Mouse (Mus musculus) MEL (cell line): Measurements from ENCODE around the gene Tshz2. TPM values are rescaled to one million over a fixed set of nuclear protein-coding genes. Genes with fewer than 3 reads are reported as not detected.

Experiments
- DNase-seq: peaks from one replicate; pipeline ENCODE4 v3.0.0; 2011; ENCODE audit warnings: low read depth, low spot score
- H3K27ac ChIP-seq: 2 replicates; pipeline ENCODE4 v1.5.1; 2012; ENCODE audit warnings: low read depth, mild to moderate bottlenecking, control low read depth, low read length, moderate library complexity; ENCODE audit not compliant: control insufficient read depth
- H3K27me3 ChIP-seq, 2 experiments: fragments of 150-350 bp in 1 of 2; sonication (generic) in 1 of 2; 2 replicates each; pipeline ENCODE4 v1.6.1; 2012; ENCODE audit warnings: low read length in 2 of 2, mild to moderate bottlenecking in 2 of 2, improper control_type of control experiment in 1 of 2, moderate library complexity in 1 of 2; ENCODE audit not compliant: insufficient read depth in 2 of 2, control insufficient read depth in 1 of 2
- H3K36me3 ChIP-seq, 2 experiments: 2 replicates each; pipeline ENCODE4 v1.6.1; 2012 to 2014; ENCODE audit warnings: low read length in 2 of 2, improper control_type of control experiment in 1 of 2, inconsistent platforms in 1 of 2, mild to moderate bottlenecking in 1 of 2; ENCODE audit not compliant: insufficient read depth in 2 of 2, control insufficient read depth in 1 of 2
- H3K4me1 ChIP-seq, 2 experiments: fragments of 150-350 bp in 1 of 2; sonication (generic) in 1 of 2; 2 replicates each; pipeline ENCODE4 v1.6.1; 2012; ENCODE audit warnings: low read length in 2 of 2, improper control_type of control experiment in 1 of 2, mild to moderate bottlenecking in 1 of 2; ENCODE audit not compliant: insufficient read depth in 2 of 2, control insufficient read depth in 1 of 2
- H3K4me3 ChIP-seq, 2 experiments: fragments of 150-350 bp in 1 of 2; sonication (generic) in 1 of 2; 2 replicates each; pipeline ENCODE4 v1.5.1; 2012; ENCODE audit warnings: low read depth in 2 of 2, low read length in 2 of 2, mild to moderate bottlenecking in 2 of 2, moderate library complexity in 2 of 2, control low read depth in 1 of 2, improper control_type of control experiment in 1 of 2; ENCODE audit not compliant: control insufficient read depth in 1 of 2, insufficient read depth in 1 of 2
- H3K79me2 ChIP-seq: 2 replicates; pipeline ENCODE4 v1.6.1; 2012; ENCODE audit warnings: mild to moderate bottlenecking, low read length, moderate library complexity; ENCODE audit not compliant: control insufficient read depth, poor library complexity, insufficient read depth
- H3K9ac ChIP-seq: 2 replicates; pipeline ENCODE4 v1.6.1; 2012; ENCODE audit warnings: low read depth, mild to moderate bottlenecking, control low read depth, low read length, moderate library complexity; ENCODE audit not compliant: control insufficient read depth, poor library complexity, severe bottlenecking
- H3K9me3 ChIP-seq: fragments of 150-350 bp; sonication (generic); replicated peaks from 2 replicates; pipeline ENCODE4 v1.6.1; 2012; ENCODE audit warnings: mild to moderate bottlenecking, low read length, improper control_type of control experiment, moderate library complexity; ENCODE audit not compliant: insufficient read depth
- BHLHE40 ChIP-seq: IDR thresholded peaks from 2 replicates; pipeline ENCODE4 v1.6.1; 2012; ENCODE audit warnings: low read depth, mild to moderate bottlenecking, inconsistent platforms, low read length, improper control_type of control experiment, borderline replicate concordance
- E2F4 ChIP-seq: IDR thresholded peaks from 2 replicates; pipeline ENCODE4 v1.6.1; 2011; ENCODE audit warnings: low read depth, low read length, improper control_type of control experiment, borderline replicate concordance
- ELF1 ChIP-seq: IDR thresholded peaks from 2 replicates; pipeline ENCODE4 v1.6.1; 2014; ENCODE audit warnings: low read depth, mild to moderate bottlenecking, inconsistent platforms, low read length, improper control_type of control experiment, moderate library complexity
- GABPA ChIP-seq: IDR thresholded peaks from 2 replicates; pipeline ENCODE4 v1.6.1; 2012; ENCODE audit warnings: low read depth, mild to moderate bottlenecking, inconsistent platforms, low read length, improper control_type of control experiment, moderate library complexity
- KAT2A ChIP-seq: conservative IDR thresholded peaks from 2 replicates; pipeline ENCODE4 v1.6.1; 2012; ENCODE audit warnings: low read depth, low read length, improper control_type of control experiment, inconsistent platforms
- MAFK ChIP-seq: IDR thresholded peaks from 2 replicates; pipeline ENCODE4 v1.6.1; 2011; ENCODE audit warnings: low read depth, mild to moderate bottlenecking, low read length, improper control_type of control experiment, borderline replicate concordance
- MAX ChIP-seq: IDR thresholded peaks from 2 replicates; pipeline ENCODE4 v1.6.1; 2011; ENCODE audit warnings: low read length, improper control_type of control experiment
- MAZ ChIP-seq: IDR thresholded peaks from 2 replicates; pipeline ENCODE4 v1.6.1; 2012; ENCODE audit warnings: low read depth, mild to moderate bottlenecking, inconsistent platforms, low read length, improper control_type of control experiment
- MEF2A ChIP-seq: IDR thresholded peaks from 2 replicates; pipeline ENCODE4 v1.6.1; 2014; ENCODE audit warnings: low read depth, mild to moderate bottlenecking, inconsistent platforms, low read length, improper control_type of control experiment; ENCODE audit not compliant: poor library complexity, insufficient replicate concordance, severe bottlenecking; ENCODE audit errors: extremely low read depth
- MXI1 ChIP-seq: IDR thresholded peaks from 2 replicates; pipeline ENCODE4 v1.6.1; 2011; ENCODE audit warnings: mild to moderate bottlenecking, low read depth, low read length, improper control_type of control experiment
- MYB ChIP-seq: IDR thresholded peaks from 2 replicates; pipeline ENCODE4 v1.6.1; 2011; ENCODE audit warnings: mild to moderate bottlenecking, low read depth, low read length, improper control_type of control experiment
- MYC ChIP-seq: IDR thresholded peaks from 2 replicates; pipeline ENCODE4 v1.6.1; 2011; ENCODE audit warnings: low read depth, mild to moderate bottlenecking, low read length, improper control_type of control experiment, moderate library complexity
- NELFE ChIP-seq: IDR thresholded peaks from 2 replicates; pipeline ENCODE4 v1.6.1; 2011; ENCODE audit warnings: low read depth, low read length, improper control_type of control experiment
- POLR2AphosphoS5 ChIP-seq: IDR thresholded peaks from 2 replicates; pipeline ENCODE4 v1.6.1; 2012; ENCODE audit warnings: low read depth, borderline replicate concordance, mild to moderate bottlenecking, inconsistent platforms, low read length, moderate library complexity, mixed read lengths
- RAD21 ChIP-seq: IDR thresholded peaks from 2 replicates; pipeline ENCODE4 v1.6.1; 2011; ENCODE audit warnings: mild to moderate bottlenecking, low read depth, low read length, improper control_type of control experiment
- RCOR1 ChIP-seq: IDR thresholded peaks from 2 replicates; pipeline ENCODE4 v1.6.1; 2012; ENCODE audit warnings: low read depth, mild to moderate bottlenecking, inconsistent platforms, low read length, improper control_type of control experiment
- TAL1 ChIP-seq: IDR thresholded peaks from 2 replicates; pipeline ENCODE4 v1.6.1; 2012; ENCODE audit warnings: mild to moderate bottlenecking, inconsistent platforms, low read length, moderate library complexity, mixed read lengths
- TBP ChIP-seq: IDR thresholded peaks from 2 replicates; pipeline ENCODE4 v1.8.0; 2011; ENCODE audit warnings: low read depth, low read length, improper control_type of control experiment
- UBTF ChIP-seq: IDR thresholded peaks from 2 replicates; pipeline ENCODE4 v1.6.1; 2012; ENCODE audit warnings: low read depth, mild to moderate bottlenecking, inconsistent platforms, low read length, improper control_type of control experiment, moderate library complexity, borderline replicate concordance; ENCODE audit not compliant: insufficient read depth
- USF1 ChIP-seq: IDR thresholded peaks from 2 replicates; pipeline ENCODE4 v1.6.1; 2014; ENCODE audit warnings: low read depth, mild to moderate bottlenecking, inconsistent platforms, low read length, improper control_type of control experiment, moderate library complexity
- USF2 ChIP-seq, 2 experiments: IDR thresholded peaks; 2 replicates each; pipeline ENCODE4 v1.6.1; 2011 to 2012; ENCODE audit warnings: improper control_type of control experiment in 2 of 2, low read length in 2 of 2, borderline replicate concordance in 1 of 2, inconsistent platforms in 1 of 2, low read depth in 1 of 2, mild to moderate bottlenecking in 1 of 2; ENCODE audit not compliant: insufficient read depth in 1 of 2
- ZC3H11A ChIP-seq: IDR thresholded peaks from 2 replicates; pipeline ENCODE4 v1.6.1; 2012; ENCODE audit warnings: low read depth, mild to moderate bottlenecking, inconsistent platforms, low read length, improper control_type of control experiment
- polyA plus RNA-seq, 2 experiments: library from polyadenylated mRNA; stranded (reverse) in 1 of 2; unstranded in 1 of 2; fragments of >175 nt in 1 of 2; fragments of >200 nt in 1 of 2; gene quantifications; 2 replicates each; pipeline versions ENCODE4 v1.2.1 to v1.2.4; 2012; ENCODE audit warnings: low replicate concordance in 2 of 2, low read depth in 1 of 2; ENCODE audit not compliant: insufficient read length in 2 of 2, insufficient read depth in 1 of 2, missing spikeins in 1 of 2
- total RNA-seq: library from RNA; depleted of rRNA; stranded (reverse); fragments of 300-350 nt; gene quantifications from 2 replicates; pipeline ENCODE4 v1.2.3, GENCODE M21; 2012

Gene Tshz2
- total and polyA plus RNA-seq, 3 experiments: not detected

GRCm38 (mm10) chr2:169653282-169653681 lies 20.5 kb downstream of the Tshz2 start:
- no peak overlapping the region for H3K4me3 ChIP-seq
- H3K4me1 ChIP-seq: no peaks in the 10 kb centered on the region
- no peak overlapping the region for H3K27ac ChIP-seq
- no peaks in the 10 kb centered on the region for H3K27me3 ChIP-seq
- TF ChIP-seq RAD21 (no peak), KAT2A (no peak), USF1 (no peak), ELF1 (no peak), ZC3H11A (no peak), MAX (no peak), E2F4 (no peak), MYC (no peak), TAL1 (no peak), GABPA (no peak), RCOR1 (no peak), MEF2A (no peak)
- no peaks in the 10 kb centered on the region for H3K36me3 ChIP-seq
- no peaks in the 10 kb centered on the region for H3K9me3 ChIP-seq
- no peaks in the 10 kb centered on the region for H3K79me2 ChIP-seq
- H3K9ac ChIP-seq: no peak overlapping the region
- DNase-seq: no peak

GRCm38 (mm10) chr2:169663792-169664191 lies 31.0 kb downstream of the Tshz2 start:
- Histone ChIP-seq H3K27ac (no peak overlapping the region), H3K9me3 (no peaks in the 10 kb centered on the region), H3K36me3 (no peaks in the 10 kb centered on the region), H3K27me3 (no peaks in the 10 kb centered on the region), H3K4me1 (no peaks in the 10 kb centered on the region)
- TF ChIP-seq MAZ: no peak
- TF ChIP-seq, all 39 proteins: peak for 0
- Histone ChIP-seq H3K4me3 (no peak overlapping the region), H3K79me2 (no peaks in the 10 kb centered on the region), H3K9ac (no peak overlapping the region)
- no peak for DNase-seq

- no peak for DNase-seq
- TF ChIP-seq POLR2AphosphoS5 (no peak), MAFK (no peak), MEF2A (no peak), BHLHE40 (no peak), MAZ (no peak), USF2 (IDR thresholded peaks at IDR 0.05; ENCODE audit: borderline replicate concordance in 1 of 2, insufficient read depth in 1 of 2, low read depth in 1 of 2, low read length in 2 of 2) (no peak), NELFE (no peak), TBP (no peak), RAD21 (no peak), MXI1 (no peak), USF1 (no peak), GABPA (no peak), ZC3H11A (no peak), UBTF (no peak), MYB (no peak)
- Histone ChIP-seq H3K4me1 (no peaks in the 10 kb centered on the region), H3K9me3 (no peaks in the 10 kb centered on the region), H3K9ac (no peak overlapping the region), H3K79me2 (no peaks in the 10 kb centered on the region), H3K27ac (no peak overlapping the region), H3K4me3 (no peak overlapping the region), H3K36me3 (no peaks in the 10 kb centered on the region), H3K27me3 (no peaks in the 10 kb centered on the region)
Observed at GRCm38 (mm10) chr2:169671264-169671663, 38.5 kb downstream of the Tshz2 start.
